Mouse (Mus musculus) cerebellum, postnatal 4 days (tissue): ENCODE measurements at regions not wholly inside any gene's neighbourhood (a gene's known extent, or its start where the extent isn't known, plus 50 kb on each side); places are given as distances from the start of the nearest gene placed in this dataset.

Experiments used
- DNase-seq, 2 experiments: peaks; one replicate each; pipeline ENCODE4 v3.0.0; 2022; ENCODE audit warnings: low spot score in 2 of 2, mixed read lengths in 1 of 2

DNA sequence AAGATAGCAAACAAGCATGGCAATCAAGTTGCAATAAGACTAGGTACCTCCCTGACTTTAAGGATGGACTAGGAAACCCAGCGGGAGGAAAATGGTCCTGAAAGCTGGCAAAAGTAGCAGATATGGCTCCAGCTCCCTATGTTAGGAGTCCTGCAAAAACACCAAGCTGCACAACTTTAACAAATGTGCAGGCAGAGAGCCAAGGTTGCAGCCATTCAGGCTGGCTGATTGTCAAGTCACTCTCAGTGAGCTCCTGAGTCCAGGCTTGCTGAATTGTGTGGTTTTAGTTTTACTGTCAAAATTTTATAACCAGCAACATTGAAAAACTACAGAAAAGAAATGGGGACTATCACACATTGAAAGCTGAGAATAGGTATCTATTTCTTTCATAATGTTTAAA lies 1122.8 kb upstream of the Slc10a2 start:
- DNase-seq: peak in 1 of 2 experiments; percentile 5

DNA sequence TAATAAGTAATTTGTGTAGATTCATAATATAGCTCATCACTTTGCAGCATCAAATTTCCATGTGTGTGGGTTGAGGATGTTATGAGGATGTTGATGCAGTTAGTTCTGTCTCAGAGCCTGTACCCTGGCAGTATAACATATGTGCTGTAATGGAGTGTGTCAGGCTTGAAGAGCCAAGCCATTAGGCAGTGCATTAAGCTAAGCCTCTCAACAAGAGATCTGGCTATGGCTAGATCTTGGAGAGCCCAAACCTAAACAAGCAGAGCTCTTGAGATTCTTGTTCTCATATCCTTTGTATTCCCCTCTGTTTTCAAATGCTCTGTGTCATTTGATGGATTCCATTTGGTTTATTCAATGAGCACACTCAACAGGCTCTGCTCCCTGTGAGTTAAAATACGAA lies 1120.0 kb upstream of the Slc10a2 start:
- DNase-seq: no peak

DNA sequence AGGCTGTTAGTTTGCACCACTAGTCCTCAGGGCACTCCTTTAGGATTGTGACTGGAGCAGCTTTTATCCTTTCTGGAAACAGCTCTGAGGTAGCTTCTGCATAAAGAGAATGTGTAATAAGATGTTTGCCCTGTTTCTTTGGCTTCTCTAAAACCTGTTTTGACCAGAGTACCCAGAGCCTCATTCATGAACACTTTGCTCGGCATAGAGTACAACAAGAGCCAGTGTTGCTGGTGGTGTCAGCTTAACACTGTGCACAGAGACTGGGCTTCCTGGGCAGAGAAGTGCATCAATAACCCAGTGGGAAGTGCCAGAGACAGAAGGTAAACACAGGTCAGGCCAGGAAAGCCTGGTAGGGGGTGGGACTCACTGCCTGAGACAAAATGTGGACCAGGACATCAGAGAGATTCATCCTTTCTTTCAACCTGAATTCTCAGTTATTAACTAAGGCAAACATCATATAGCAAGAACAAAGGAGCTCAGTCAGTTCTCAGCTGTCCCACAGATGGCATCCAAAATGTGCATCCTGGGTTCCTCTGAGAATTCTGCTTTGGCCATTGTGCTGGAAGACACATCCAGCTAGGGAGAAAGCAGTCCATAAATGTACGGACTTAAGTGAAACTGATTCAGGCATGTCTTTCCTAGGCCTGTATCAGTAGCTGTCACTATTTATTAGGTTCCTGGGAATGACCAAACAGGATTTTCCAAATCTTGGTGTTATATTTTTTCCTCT lies 1102.6 kb upstream of the Slc10a2 start:
- DNase-seq: peak in 1 of 2 experiments; percentile 4

DNA sequence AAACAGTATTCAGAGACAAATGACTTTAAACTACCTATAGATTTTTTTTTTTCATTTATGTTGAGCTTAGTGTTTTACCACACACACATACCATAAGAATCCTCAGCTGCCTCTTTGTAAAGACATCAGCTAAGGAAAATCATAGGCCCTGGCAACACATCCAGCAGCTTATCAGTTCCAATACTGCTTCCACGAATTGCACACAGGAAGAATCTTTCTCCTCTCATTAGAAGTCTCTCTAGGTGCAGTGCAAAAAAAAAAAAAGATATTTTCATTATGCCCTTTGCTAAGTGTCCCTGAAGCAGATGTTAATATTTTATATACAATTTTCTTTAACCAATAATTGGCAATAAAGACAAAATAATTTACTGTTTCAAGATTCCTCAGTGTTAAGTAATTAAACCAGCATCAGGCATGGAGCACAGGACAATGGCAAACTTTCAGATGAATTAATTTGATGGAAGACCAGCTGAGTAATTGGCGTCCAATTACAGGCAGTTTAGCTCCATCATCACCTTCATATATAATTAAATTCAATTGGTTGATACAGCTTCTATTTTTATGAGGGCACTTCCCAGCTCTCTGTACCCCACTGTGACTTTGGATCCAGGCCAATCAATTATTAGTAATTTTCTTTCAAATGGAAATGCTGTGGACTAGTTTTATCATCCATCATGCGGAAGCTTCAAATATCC lies 1099.0 kb upstream of the Slc10a2 start:
- DNase-seq: no peak

DNA sequence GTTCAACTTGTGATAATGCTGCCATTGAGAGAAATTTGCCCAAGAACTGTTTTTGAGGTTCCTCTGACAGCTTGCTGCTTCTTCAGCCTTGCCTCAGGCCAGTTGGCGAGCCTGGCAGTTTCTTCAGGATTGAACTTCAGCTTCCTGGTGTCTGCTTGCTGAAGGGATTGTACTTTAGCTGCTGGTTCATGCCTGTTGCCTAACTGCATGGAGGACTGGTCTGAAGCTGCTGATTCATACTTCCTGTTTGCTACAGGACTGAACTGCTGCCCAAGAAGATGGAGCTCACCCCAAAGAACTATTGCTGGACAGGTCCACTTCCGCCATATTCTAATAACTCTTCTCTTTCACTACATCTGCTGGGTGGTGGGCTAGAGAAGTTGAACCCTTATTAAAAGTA lies 1086.3 kb upstream of the Slc10a2 start:
- DNase-seq: no peak

DNA sequence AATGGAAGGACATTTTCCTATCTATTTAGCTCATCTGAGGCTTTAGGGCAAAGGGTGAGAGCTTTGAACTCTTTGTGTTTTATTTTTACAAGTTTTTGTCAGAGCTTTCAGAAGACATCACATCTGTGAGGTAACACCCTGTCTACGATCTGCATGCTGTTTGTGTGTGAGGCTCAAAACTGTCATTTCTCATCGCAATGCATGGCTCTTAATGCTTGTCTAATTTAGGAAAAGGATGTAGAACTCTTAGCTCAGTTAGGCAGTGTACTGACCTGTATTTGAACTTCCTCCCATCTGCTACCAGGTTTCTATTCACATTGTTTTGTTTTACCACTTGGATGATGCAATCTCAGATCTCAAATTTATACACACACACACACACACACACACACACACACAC lies 1083.3 kb upstream of the Slc10a2 start:
- no peak for DNase-seq

DNA sequence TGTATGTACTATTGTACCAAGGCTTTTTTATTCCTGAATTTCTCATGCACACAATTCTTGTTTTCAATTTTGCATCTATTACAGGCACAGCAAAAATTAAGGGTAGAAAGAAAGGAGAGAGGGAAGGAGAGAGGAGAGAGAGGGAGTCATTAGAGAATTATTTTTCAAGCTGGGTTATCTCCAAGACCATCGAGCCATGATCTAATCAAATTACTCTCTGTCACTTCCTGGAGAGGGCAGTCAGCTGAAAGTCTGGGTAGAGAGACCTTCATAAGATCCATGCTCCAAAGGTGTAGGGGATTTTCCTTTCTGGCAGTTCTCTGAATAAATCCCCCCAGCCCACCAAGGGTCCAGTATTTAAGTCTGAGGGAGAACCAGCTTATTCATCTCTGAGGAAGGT lies 1081.4 kb upstream of the Slc10a2 start:
- no peak for DNase-seq

DNA sequence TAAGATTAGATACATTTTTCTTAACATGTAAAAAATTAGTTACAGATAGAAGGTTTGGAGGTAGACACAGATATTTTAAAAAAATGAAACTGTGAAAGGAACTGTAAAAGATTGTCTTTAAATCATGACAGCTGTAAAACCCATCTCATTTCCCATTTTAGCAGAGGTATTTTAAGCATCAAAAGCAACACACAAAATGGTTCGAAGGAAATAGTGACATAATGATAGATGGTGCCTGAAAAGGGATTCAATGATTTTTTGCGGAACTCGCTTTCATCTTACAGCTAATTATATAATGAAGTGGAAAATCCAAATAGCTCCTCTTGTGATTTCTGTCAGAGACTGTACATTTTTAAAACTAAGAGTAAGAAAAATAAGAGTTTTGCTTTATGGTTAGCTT lies 1074.5 kb upstream of the Slc10a2 start:
- no peak for DNase-seq

DNA sequence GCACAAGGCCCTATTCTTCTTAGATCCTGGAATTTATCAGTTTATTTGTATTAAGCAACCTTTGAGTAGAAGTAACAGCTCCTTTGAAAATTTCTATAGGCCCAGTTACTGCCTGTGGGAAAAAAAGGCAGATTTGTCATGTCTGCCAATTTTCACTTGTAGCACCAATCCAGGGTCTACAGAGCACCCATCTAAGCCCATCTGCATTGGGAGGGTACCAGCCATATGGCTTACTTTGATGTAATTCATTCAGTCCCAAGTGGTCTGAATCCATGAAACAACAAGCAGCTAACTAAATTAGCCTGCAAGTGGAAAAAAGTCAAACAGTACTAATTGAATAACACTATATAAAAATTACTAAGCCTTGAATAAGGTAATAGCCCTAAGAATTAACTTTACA lies 1061.3 kb upstream of the Slc10a2 start:
- DNase-seq: no peak

DNA sequence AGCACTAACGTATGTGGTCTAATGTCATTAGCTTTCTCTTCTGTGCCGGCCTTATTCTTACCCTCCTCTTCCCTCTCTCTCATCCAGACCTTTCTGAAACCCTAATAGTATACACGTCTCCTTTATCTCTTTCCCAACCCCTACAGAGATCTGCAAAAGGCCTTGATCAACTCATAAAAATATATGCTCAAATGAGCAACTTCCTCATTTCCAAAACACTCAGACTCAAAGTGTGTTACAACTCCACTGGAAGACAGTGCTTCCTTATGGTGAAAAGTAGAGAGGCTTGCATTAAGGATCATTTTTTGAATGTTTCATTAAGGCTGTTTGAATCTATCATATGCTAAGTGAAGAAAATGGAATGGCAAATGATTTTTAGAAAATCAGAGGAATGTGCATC lies 1060.1 kb upstream of the Slc10a2 start:
- no peak for DNase-seq

DNA sequence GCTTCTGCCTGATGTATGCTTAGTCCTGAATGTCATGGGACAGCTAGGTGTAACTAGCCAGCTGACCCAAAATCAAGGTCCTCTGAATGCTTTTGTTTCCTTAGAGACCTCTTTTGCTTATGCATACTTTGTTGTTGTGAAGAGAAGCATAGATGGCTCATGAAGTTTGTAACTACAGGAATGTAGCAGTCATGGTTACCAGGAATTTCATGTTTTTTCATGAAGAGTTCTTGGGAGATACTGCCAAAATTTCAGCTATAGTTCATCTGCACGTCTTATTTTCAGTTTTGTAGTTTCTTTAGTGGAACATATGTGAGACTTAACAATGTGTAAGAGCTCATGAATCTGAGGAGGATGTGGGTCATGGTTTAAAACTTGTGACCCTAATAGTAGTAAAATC lies 1059.6 kb upstream of the Slc10a2 start:
- DNase-seq: no peak

DNA sequence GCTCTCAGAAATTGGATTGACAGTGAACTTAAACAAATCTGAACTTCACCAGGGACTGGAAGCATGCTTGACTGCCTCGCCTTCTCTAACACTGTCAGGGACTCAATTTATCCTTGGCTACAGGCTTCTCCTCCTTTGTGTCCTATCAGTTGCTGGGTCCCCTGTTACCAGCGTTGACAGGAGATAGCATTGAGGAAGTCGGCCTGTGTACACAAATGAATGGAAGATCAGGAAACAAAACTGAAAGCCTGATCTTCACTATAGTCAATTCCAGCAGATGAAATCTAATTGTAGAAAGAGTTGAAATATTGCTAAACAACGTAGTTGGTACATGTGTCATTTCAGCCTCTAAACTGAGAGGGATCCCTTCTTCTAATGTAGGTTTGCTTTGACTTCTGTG lies 1039.4 kb upstream of the Slc10a2 start:
- DNase-seq: no peak

DNA sequence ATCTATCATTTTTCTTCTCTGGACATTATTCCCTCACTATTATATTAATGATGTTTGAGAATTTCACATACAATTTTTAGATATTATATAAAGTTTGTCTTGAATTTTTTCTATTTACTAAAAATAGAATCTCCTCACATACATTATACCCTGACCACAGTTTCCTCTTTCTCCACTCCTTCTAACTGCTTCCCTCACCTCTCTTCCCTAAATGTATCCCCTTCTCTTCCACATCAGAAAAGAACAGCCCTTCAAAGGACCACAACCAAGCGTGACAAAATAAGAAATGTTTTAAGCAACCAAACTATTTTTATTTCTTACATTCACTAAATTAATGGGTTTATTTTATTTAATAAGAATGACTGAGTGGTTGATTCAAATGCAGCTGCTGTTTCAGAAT lies 1034.9 kb upstream of the Slc10a2 start:
- no peak for DNase-seq

DNA sequence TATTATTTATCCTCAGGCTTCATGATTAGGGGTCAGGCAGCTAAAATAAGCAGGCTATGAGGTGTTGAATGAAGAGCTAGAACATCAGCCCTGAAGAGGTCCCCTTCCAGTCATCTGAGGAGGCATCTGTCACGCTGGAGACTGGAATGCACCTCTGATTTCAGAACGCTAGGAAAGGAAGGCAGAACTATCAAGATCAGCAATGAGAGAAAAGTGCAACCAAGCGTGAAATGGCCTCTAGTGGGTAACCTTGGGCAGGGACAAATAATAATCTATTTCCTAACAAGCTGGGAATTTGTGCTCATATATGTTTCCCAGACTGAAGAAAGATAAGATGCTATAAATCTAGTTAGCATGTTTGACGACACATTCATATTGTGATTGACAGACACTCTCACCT lies 1034.0 kb upstream of the Slc10a2 start:
- DNase-seq: no peak

DNA sequence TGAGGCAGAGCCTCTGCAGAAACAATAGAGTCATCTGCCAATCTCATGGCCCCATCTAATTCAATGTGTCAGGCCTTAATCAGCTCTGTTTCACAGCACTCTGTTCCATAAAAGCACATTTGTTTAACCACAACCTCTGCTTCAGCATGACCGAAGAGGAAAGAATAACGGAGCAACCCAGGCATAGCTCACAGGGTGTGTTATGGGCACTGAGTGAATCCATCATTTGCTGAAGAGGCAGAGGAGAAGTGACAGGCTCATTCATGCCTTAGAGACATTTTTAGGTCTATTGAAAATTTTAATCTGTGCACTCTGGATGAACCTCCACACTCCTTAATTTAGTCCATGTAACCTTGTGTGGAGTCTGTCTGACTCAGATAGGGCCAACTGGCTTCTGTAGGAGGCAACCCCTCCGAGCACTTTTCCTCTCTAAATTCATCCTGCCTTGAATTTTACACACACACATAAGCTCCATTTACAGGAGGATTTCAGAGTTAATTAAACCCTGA lies 1027.1 kb upstream of the Slc10a2 start:
- peak in 1 of 2 experiments; percentile 3 for DNase-seq

DNA sequence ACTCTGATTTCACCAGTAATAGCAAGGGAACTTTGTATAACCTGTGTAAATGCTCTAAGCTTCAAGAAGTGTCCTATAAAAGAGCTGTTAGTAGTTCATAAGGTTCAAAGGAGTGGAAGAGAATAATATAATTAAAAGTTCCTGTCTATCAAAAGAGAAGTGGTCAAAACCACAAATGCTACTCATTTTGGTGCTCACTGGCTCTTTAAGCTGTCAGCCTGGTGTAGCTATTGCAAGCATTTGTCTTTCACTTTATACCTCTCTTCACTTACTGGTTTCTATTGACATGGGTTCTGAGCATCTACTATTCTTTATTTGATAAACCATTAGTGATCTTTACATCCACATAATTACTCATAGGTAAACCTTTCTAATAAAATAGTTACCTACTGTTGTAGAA lies 1020.1 kb upstream of the Slc10a2 start:
- no peak for DNase-seq

DNA sequence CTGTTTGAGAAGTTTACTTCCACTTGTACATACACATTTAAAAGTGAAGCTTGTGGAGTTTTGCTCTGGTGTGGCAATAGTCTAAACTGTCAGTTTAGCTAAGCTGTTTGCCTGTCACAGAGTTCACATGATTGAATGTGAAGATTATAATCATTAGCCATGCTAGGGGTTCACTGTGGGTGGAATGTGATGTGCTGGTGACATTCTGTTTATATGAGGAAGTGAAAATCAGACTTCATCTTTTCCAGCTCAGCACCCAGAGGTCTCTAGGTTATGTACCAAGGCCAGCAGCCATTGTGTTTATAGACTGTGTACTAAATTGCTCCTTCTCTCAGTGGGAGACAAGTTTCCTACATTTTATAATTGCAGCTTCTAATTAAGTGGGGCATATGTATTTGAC lies 1014.4 kb upstream of the Slc10a2 start:
- DNase-seq: no peak

DNA sequence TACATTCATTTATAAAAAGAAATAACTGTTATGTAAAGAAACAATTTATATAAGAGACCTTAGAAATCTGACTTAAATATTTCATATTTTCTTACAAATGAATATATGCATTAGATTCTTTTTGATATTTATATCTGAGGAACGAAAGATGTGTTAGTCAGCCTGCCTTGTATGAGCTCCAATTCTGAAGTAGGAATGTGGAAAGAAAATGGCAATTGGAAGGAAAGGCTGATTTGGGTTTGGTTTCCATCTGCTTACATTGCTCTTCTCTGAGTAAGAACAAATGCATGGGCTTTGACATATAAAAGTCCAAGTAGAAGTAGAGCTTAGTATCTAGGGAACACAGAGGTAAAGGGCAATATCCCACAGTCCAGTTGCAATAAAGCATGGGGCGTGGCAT lies 1006.2 kb upstream of the Slc10a2 start:
- no peak for DNase-seq

DNA sequence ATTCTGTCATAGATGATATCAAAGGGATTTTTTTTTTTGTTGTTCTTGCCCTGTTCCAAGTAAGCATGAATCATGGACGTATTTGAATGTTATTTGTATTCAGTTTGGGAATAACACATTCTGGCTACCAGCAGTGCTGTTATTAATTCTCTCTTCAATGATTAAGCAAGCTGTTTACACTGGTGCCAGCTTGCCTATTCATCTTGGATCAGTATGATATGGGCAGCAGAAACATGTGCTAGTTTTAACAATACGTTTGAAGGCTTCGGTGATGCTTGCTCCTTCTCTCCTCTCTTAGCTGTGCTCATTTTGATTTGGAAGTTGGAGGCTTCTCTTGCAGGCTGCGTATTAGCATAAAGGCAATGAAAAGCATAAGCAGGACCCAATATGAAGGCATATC lies 984.9 kb upstream of the Slc10a2 start:
- no peak for DNase-seq

DNA sequence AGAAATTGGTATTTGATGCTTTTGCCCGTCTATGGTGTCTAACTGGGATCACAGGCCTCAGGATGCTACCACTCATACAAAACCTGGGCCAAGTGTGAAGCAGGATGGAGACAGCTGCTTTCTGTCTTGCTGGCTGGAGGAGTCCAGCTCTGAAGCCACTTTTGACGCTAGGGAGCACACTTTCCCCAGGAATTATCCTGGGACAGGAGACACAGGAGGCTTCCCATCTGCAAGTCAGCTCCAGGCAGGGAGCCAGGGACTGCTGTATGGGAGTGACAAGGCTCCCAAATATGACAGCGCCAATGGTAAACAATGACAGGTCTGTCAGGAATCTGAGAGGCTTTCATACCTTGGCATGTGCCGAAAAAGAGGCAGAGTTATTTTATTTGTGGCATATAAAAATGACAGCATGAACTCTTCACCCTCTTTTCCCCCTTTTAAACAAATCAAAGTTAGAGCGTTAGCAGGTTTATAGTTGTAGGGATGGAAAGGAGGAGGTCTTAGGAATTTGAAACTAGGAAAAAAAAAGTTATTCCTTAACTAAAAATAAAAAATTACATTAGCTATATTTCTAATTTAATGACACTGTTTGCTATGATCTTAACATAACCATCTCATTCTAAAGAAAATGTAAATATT lies 938.9 kb upstream of the Slc10a2 start:
- peak; percentile 22 to 47 for DNase-seq

DNA sequence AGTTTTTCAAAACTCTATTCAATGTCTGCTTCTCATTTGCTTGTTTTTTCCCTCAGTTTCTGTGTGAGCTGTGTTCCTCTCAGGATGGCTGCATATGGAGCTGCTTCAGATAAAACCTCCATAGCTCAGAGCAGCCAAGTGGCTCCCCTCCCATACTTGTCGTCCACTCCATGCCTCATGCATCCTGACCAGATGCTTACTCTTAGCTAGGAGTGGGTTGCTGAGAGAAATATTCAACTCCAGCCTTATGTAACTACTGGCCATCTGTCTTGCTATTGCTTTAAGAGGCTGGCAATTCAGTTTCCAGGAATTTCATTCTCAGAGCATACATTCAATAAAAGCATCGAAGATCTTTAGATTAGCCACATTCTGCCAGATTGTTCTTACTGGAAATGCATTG lies 907.1 kb upstream of the Slc10a2 start:
- no peak for DNase-seq

DNA sequence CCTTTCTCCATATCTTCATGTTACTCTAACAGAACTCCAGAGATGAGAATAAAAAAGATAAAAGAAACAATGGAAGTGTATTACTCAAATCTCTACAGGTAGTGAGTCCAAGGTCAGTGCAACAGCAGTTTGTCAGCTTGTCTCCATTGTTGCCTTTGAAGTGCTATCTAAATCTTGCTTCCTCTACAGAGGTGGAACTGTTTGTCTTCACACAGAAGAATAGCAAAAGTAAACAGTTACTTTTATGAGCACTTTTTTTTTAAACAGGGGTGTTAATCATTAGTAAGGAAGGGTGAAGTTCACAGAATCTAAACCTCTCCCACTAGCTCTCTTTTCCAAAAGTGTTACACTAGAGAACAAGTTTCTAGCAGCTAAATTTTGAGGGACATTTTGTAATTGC lies 906.0 kb upstream of the Slc10a2 start:
- no peak for DNase-seq

DNA sequence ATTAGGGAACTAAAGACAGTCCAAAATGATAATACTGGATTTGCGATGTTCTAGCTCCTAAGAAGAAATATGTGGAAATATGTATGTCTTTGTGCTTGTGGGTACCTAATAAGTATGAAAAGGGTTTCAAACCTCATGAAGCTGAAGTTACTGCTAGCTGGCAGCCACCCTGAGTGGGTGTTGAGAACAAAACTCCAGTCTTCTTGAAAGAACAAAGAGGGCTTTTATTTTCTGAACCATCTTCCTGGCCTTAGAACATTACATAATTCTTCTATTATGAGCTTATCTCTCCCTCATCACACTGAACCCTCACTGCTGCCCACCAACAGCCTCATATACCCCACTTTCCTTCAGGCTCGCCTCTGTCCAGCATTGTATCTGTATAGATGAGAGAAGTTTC lies 905.6 kb upstream of the Slc10a2 start:
- DNase-seq: no peak
